Mouse (Mus musculus) forebrain, embryonic 14.5 days (tissue): Measurements from ENCODE around the gene Prss29. TPM values are rescaled to one million over a fixed set of nuclear protein-coding genes. Genes with fewer than 3 reads are reported as not detected.

Experiments used
- ATAC-seq: fragments of 200-750 bp; cut with Nextera tagmentation; 2 replicates; pipeline ENCODE4 v1.8.0; 2017; ENCODE audit warnings: mild to moderate bottlenecking, moderate library complexity
- DNase-seq: peaks from one replicate; pipeline ENCODE4 v3.0.0-alpha.2; 2015; ENCODE audit warnings: low spot score
- H3K27ac ChIP-seq: fragments of 300-500 bp; sonication (generic); 2 replicates; pipeline ENCODE4 v1.5.1; 2014; ENCODE audit warnings: low read depth, mild to moderate bottlenecking, control low read depth, low read length, moderate library complexity
- H3K27me3 ChIP-seq: fragments of 300-500 bp; sonication (generic); replicated peaks from 2 replicates; pipeline ENCODE4 v1.6.1; 2014; ENCODE audit warnings: low read length, control low read depth, mixed read lengths; ENCODE audit not compliant: control insufficient read depth, insufficient read depth
- H3K36me3 ChIP-seq: fragments of 300-500 bp; sonication (generic); 2 replicates; pipeline ENCODE4 v1.6.1; 2014; ENCODE audit warnings: low read length, control low read depth; ENCODE audit not compliant: control insufficient read depth, insufficient read depth
- H3K4me1 ChIP-seq: fragments of 300-500 bp; sonication (generic); 2 replicates; pipeline ENCODE4 v1.6.1; 2014; ENCODE audit warnings: antibody characterized with exemption, low read length, control low read depth; ENCODE audit not compliant: control insufficient read depth, insufficient read depth
- H3K4me2 ChIP-seq: fragments of 300-500 bp; sonication (generic); 2 replicates; pipeline ENCODE4 v1.6.1; 2014; ENCODE audit warnings: mild to moderate bottlenecking, control low read depth, low read length
- H3K4me3 ChIP-seq: fragments of 300-500 bp; sonication (generic); 2 replicates; pipeline ENCODE4 v1.5.1; 2014; ENCODE audit warnings: low read depth, low read length, control low read depth
- H3K9ac ChIP-seq: fragments of 300-500 bp; sonication (generic); 2 replicates; pipeline ENCODE4 v1.6.1; 2014; ENCODE audit warnings: mild to moderate bottlenecking, low read length, control low read depth, moderate library complexity
- H3K9me3 ChIP-seq: fragments of 300-500 bp; sonication (generic); replicated peaks from 2 replicates; pipeline ENCODE4 v1.6.1; 2016; ENCODE audit warnings: low read length, control low read depth, mixed read lengths; ENCODE audit not compliant: control insufficient read depth
- WGBS: fragments of 180-500 bp; shearing (Covaris S2); extraction: QIAGEN DNeasy Blood & Tissue Kit; methylation state at CpG from one replicate; pipeline ENCODE4 v1.1.7; 2014; 5-methylcytosine and 5-hydroxymethylcytosine counted together
- polyA plus RNA-seq: library from polyadenylated mRNA; unstranded; fragments of >200 nt; fragmentation: Nextera tagmentation; extraction: Ambion mirVana; gene quantifications from 2 replicates; pipeline ENCODE4 v1.2.1, GENCODE M21; 2014

Gene Prss29
- not detected in 2 replicates for polyA plus RNA-seq

DNA sequence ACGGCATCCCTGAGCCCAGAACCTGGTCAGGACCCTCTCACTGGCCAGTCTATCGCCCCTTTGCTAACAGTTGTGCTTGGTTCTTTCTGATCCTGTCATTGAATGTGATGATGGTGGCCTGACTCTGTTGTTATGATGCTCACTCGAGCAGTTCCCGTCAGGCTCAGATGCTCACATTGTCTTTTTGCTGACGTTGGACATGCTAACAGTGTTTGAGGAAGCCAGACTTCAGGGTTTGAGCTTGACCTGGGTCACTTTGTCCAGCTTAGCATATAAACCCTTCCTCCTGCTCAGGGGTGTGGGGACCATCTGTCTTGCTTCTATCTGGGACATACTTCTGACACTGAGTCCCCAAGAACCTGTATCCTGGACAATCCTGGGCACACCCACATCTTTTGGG, at the start of gene Prss29:
TSS of gene Prss29 (plus strand) at position 301 of the 400 bp plus-strand sequence.
- no peak within 1 kb of the TSS for H3K27ac ChIP-seq
- no peak within 1 kb of the TSS for H3K4me3 ChIP-seq
- DNase-seq (no peak), ATAC-seq (no peak)
- H3K36me3 ChIP-seq = no peaks in the 10 kb centered on the region
- H3K4me1 ChIP-seq = no peaks in the 10 kb centered on the region
- H3K9me3 ChIP-seq = no peaks in the 10 kb centered on the region
- H3K27me3 ChIP-seq = no peaks in the 10 kb centered on the region
- H3K9ac ChIP-seq = no peak within 1 kb of the TSS
- 77% methylated on average over 5 of the region's 5 CpGs for WGBS
- no peak within 1 kb of the TSS for H3K4me2 ChIP-seq

- ATAC-seq (no peak), DNase-seq (no peak)
- WGBS = 82% methylated on average over 2 of the region's 2 CpGs
- H3K36me3 ChIP-seq = peaks cover 50% of the 10 kb centered on the region
- H3K27ac ChIP-seq = no peak overlapping the region
- H3K4me1 ChIP-seq = peaks cover 26% of the 10 kb centered on the region
- H3K27me3 ChIP-seq = no peaks in the 10 kb centered on the region
- peak overlapping the region; percentile 2; the same call in 1 of the 2 replicates for H3K9ac ChIP-seq
- H3K9me3 ChIP-seq = no peaks in the 10 kb centered on the region
- H3K4me3 ChIP-seq = peak overlapping the region; percentile 99
- H3K4me2 ChIP-seq = peak overlapping the region; percentile 99
Observed at GRCm38 (mm10) chr17:25270795-25271335, 47.6 kb upstream of the Prss29 start.

DNA sequence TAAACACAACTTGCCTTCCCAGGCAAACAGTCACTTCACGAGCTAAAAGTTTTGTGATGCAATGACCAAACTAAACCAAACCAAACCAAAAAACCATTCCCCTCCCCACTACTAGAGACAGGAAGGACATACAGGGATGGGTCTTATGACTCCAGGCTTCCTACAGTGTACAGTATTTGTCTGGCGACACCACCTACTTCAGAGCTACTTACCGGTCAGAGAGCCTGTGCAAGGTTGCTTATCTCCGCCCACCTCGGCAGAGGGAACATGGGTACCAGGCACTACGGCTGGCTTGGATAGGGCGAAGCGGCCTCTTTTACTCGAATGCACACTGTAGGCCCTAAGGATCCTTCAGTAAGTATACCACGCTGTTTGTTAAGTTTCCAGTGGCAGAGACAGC, 46.1 kb upstream of the Prss29 start:
- ATAC-seq (no peak), DNase-seq (no peak)
- peak overlapping the region; percentile 99 for H3K9ac ChIP-seq
- peak overlapping the region; percentile 99 for H3K4me3 ChIP-seq
- H3K27ac ChIP-seq = peak overlapping the region; percentile 99; the same call in 1 of the 2 replicates
- H3K4me1 ChIP-seq = peaks cover 26% of the 10 kb centered on the region
- peaks cover 35% of the 10 kb centered on the region for H3K36me3 ChIP-seq
- H3K27me3 ChIP-seq = no peaks in the 10 kb centered on the region
- WGBS = under 1% methylated on average over 10 of the region's 10 CpGs
- H3K4me2 ChIP-seq = peak overlapping the region; percentile 99
- H3K9me3 ChIP-seq = no peaks in the 10 kb centered on the region

GRCm38 (mm10) chr17:25272951-25273705, 45.3 kb upstream of the Prss29 start:
- Histone ChIP-seq H3K9me3 (no peaks in the 10 kb centered on the region), H3K4me3 (peak overlapping the region; percentile 99), H3K4me1 (peaks cover 26% of the 10 kb centered on the region), H3K4me2 (peak overlapping the region; percentile 99), H3K27me3 (no peaks in the 10 kb centered on the region), H3K27ac (peak overlapping the region; percentile 99), H3K36me3 (peaks cover 27% of the 10 kb centered on the region), H3K9ac (peak overlapping the region; percentile 99)
- ATAC-seq = peak; percentile 92
- WGBS = under 1% methylated on average over 82 of the region's 92 CpGs
- peak; percentile 95 for DNase-seq

DNA sequence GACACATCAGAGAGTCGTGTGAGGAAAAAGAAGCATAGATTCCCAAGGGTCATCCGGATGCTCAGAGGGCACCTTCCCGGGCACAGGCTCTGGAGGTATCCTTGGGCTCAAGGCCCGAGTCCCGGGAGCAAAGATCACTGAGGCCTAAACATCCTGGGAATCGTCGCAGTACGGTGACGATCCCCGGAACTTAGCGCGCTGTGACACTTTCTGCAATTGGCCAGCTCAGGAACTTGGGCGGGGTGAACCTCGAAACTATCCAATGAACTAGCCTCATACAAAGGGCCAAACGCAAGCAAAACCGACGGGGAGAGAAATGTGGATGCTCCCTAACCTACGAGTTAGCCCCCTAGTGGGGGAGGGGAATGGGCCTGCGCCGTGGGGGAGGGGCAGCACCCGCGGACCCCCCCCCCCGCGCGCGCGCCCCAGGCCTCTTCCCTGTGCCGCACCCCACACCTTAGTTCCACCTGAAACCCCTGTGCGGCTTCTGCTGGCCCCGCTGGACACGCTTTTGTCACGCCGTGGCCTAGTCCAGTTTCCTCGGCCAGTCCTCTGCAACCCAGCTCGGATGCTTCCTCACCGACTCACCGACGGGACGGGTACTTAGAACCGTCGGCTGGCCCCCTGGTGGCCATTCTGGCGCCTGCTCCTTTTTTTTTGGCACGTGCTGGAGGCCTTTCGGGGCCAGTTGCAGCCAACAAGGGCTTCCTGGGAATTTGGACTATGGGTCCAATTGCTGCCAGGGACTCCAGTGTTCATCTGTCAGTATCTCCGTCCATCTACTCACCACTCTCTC, 44.5 kb upstream of the Prss29 start:
- Histone ChIP-seq H3K27me3 (no peaks in the 10 kb centered on the region), H3K9me3 (no peaks in the 10 kb centered on the region), H3K4me2 (peak overlapping the region; percentile 99), H3K36me3 (peaks cover 19% of the 10 kb centered on the region), H3K27ac (peak overlapping the region; percentile 99), H3K4me3 (peak overlapping the region; percentile 99), H3K4me1 (peaks cover 26% of the 10 kb centered on the region), H3K9ac (peak overlapping the region; percentile 99)
- ATAC-seq = peak; percentile 90
- under 1% methylated on average over 45 of the region's 45 CpGs for WGBS
- peak; percentile 98 for DNase-seq

- H3K9ac ChIP-seq = peak within 1 kb of the TSS; percentile 99
- DNase-seq = no peak
- H3K36me3 ChIP-seq = peaks cover 11% of the 10 kb centered on the region
- no peaks in the 10 kb centered on the region for H3K9me3 ChIP-seq
- H3K27ac ChIP-seq = peak within 1 kb of the TSS; percentile 99
- H3K4me2 ChIP-seq = peak within 1 kb of the TSS; percentile 99
- peak within 1 kb of the TSS; percentile 99 for H3K4me3 ChIP-seq
- peaks cover 26% of the 10 kb centered on the region for H3K4me1 ChIP-seq
- H3K27me3 ChIP-seq = no peaks in the 10 kb centered on the region
- 87% methylated on average over 9 of the region's 9 CpGs for WGBS
- ATAC-seq = no peak
Observed at GRCm38 (mm10) chr17:25274571-25275346, 43.7 kb upstream of the Prss29 start, which contains the start of gene Ube2i. Ube2i (minus strand) TSS chr17:25274622.

- Histone ChIP-seq H3K27ac (no peak overlapping the region), H3K9me3 (no peaks in the 10 kb centered on the region), H3K36me3 (peaks cover 2% of the 10 kb centered on the region), H3K4me2 (no peak overlapping the region), H3K4me1 (peaks cover 19% of the 10 kb centered on the region), H3K4me3 (no peak overlapping the region), H3K9ac (no peak overlapping the region), H3K27me3 (no peaks in the 10 kb centered on the region)
- 94% methylated on average over 3 of the region's 3 CpGs for WGBS
- DNase-seq = no peak
- no peak for ATAC-seq
Observed at GRCm38 (mm10) chr17:25275833-25276232, 42.6 kb upstream of the Prss29 start.

DNA sequence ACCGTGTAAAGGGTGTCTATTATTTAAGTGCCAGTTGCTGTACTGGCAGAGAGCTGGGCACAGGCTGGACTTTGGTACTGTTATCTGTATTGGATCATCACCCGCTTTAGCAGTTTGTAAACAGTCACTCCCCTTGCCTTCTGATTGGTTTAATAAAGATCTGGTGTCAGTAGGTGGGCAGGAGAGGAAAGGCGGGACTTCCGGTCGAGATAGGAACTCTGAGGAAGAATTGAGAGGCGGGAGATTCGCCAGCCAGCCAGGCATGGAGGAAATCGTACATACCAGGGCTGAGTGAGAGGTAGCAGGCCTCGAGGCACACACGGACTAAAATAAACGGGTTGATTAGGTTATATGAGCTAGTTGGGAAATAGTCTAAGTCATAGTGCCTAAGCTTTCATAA, 36.3 kb upstream of the Prss29 start:
- Histone ChIP-seq H3K9ac (no peak overlapping the region), H3K27ac (no peak overlapping the region), H3K9me3 (no peaks in the 10 kb centered on the region), H3K4me2 (no peak overlapping the region), H3K4me1 (no peaks in the 10 kb centered on the region), H3K27me3 (no peaks in the 10 kb centered on the region), H3K4me3 (no peak overlapping the region), H3K36me3 (no peaks in the 10 kb centered on the region)
- WGBS = 54% methylated on average over 11 of the region's 11 CpGs
- DNase-seq (no peak), ATAC-seq (no peak)
